Mouse (Mus musculus): ENCODE data around the gene Trim33. TPM values are rescaled to one million over a fixed set of nuclear protein-coding genes. Genes with fewer than 3 reads are reported as not detected.

Gene Trim33
- polyA plus RNA-seq, 1 experiment from 2014 or later: 18.1 TPM

Other genes starting within 250 kb of the Trim33 start
- 83.8 and 85.4 TPM in 2 replicates for gene Nras, start 221.0 kb upstream of the Trim33 start, polyA plus RNA-seq (2015; fragmentation: Nextera tagmentation; extraction: Ambion mirVana)
- 0.15 and 0.34 TPM in 2 replicates for gene Ampd1, start 205.3 kb upstream of the Trim33 start, polyA plus RNA-seq (2015; fragmentation: Nextera tagmentation; extraction: Ambion mirVana)
- 3.0 and 3.1 TPM in 2 replicates for gene Dennd2c, start 176.7 kb upstream of the Trim33 start, polyA plus RNA-seq (2015; fragmentation: Nextera tagmentation; extraction: Ambion mirVana)
- 179 and 189 TPM in 2 replicates for gene Bcas2, start 107.6 kb upstream of the Trim33 start, polyA plus RNA-seq (2015; fragmentation: Nextera tagmentation; extraction: Ambion mirVana)